Mouse (Mus musculus) stomach, embryonic 15.5 days (tissue): ENCODE measurements around the gene Cd9. TPM values are rescaled to one million over a fixed set of nuclear protein-coding genes. Genes with fewer than 3 reads are reported as not detected.

Experiments
- ATAC-seq: fragments of 200-750 bp; cut with Nextera tagmentation; 2 replicates; pipeline ENCODE4 v1.8.0; 2017; ENCODE audit warnings: low read depth, moderate number of reproducible peaks, moderate TSS enrichment; ENCODE audit not compliant: insufficient read depth, low FRiP score
- H3K27ac ChIP-seq: fragments of 300-500 bp; sonication (generic); 2 replicates; pipeline ENCODE4 v1.5.1; 2015; ENCODE audit warnings: mild to moderate bottlenecking, inconsistent platforms
- H3K27me3 ChIP-seq: fragments of 300-500 bp; sonication (generic); replicated peaks from 2 replicates; pipeline ENCODE4 v1.6.1; 2015; ENCODE audit warnings: inconsistent platforms
- H3K36me3 ChIP-seq: fragments of 300-500 bp; sonication (generic); 2 replicates; pipeline ENCODE4 v1.6.1; 2015; ENCODE audit warnings: inconsistent platforms
- H3K4me1 ChIP-seq: fragments of 300-500 bp; sonication (generic); 2 replicates; pipeline ENCODE4 v1.6.1; 2015; ENCODE audit warnings: inconsistent platforms
- H3K4me2 ChIP-seq: fragments of 300-500 bp; sonication (generic); 2 replicates; pipeline ENCODE4 v1.6.1; 2015; ENCODE audit warnings: mild to moderate bottlenecking, inconsistent platforms
- H3K4me3 ChIP-seq: fragments of 300-500 bp; sonication (generic); replicated peaks from 2 replicates; pipeline ENCODE4 v1.5.1; 2015; ENCODE audit warnings: inconsistent platforms
- H3K9ac ChIP-seq: fragments of 300-500 bp; sonication (generic); 2 replicates; pipeline ENCODE4 v1.6.1; 2015; ENCODE audit warnings: inconsistent platforms
- H3K9me3 ChIP-seq: fragments of 300-500 bp; sonication (generic); 2 replicates; pipeline ENCODE4 v1.6.1; 2016; ENCODE audit warnings: inconsistent platforms
- WGBS: fragments of 180-500 bp; shearing (Covaris S2); methylation state at CpG from one replicate; pipeline ENCODE4 v1.1.7; 2015; 5-methylcytosine and 5-hydroxymethylcytosine counted together
- polyA plus RNA-seq: library from polyadenylated mRNA; unstranded; fragments of >200 nt; fragmentation: Nextera tagmentation; extraction: Ambion mirVana; gene quantifications from 2 replicates; pipeline ENCODE4 v1.2.1, GENCODE M21; 2015

The Cd9 gene
- polyA plus RNA-seq, 1 experiment from 2014 or later: 317 TPM

DNA sequence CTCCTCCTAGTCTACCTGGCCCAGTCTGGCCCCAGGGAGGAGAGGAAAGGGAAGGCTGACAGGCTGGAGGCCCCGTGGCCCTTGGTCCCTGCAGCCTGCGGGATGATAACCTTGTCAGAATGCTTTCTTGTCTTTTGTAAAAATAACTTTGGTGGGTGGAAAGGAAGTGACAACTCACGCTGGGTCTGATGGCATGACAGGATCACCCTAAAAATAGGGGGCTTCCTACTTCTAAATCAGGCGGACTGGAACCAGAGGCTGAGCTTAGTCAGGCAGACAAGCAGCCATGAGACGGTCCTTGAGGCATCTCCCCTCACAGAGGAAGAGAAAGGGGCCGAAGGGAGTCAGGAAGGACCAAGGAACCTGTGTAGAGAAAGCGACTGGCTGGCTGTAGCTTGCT is 23.3 kb downstream of the Cd9 start:
- Histone ChIP-seq H3K27ac (no peak overlapping the region), H3K9me3 (no peaks in the 10 kb centered on the region), H3K9ac (no peak overlapping the region), H3K4me1 (peaks cover 24% of the 10 kb centered on the region), H3K4me3 (no peak overlapping the region), H3K36me3 (0 out of 2 replicates have a peak, but pooled peaks cover 5% of the 10 kb centered on the region), H3K27me3 (no peaks in the 10 kb centered on the region), H3K4me2 (no peak overlapping the region)
- WGBS: 70% methylated on average over 7 of the region's 7 CpGs
- no peak for ATAC-seq

DNA sequence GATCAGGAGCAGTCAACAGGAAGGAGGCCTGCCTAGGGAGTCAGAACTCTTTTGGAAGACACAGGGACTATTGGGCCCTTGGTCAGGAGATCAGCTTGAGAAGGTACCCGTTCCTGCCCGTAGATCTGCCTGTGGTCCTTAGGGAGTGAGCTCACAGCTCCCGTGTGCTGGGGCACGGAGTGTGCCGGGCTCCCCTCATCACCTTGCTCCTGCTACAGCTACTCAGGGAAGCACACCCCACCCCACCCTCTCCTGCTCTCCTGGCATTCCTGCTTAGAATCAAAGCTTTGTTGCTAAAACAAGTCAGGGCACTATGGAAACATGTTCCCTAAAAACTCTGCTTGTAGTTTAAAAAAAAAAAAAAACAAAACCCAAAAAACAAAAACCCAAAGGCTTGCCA is 24.0 kb downstream of the Cd9 start:
- H3K4me3 ChIP-seq: no peak overlapping the region
- 89% methylated on average over 5 of the region's 5 CpGs for WGBS
- ATAC-seq: no peak

DNA sequence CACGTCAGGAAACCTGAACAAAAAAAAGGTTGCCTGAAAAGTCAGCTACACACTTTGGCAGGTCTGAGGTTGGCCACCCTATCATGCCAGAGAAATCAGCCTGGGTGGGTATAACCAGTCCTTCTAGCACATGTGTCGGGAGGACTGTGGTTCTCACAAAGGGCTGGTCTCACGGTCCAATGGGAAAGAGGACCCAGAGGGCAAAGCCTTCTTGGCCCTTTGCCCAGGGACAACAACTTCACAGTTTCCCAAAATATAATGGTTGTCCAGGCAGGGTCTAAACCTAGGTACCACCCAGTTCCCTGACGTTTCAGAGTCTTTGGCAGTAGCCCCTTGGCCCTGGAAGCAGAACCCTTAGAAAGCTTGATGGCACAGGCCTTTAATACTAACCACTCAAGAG is 25.4 kb downstream of the Cd9 start:
- H3K9me3 ChIP-seq: no peaks in the 10 kb centered on the region
- no peak overlapping the region for H3K4me3 ChIP-seq
- WGBS: 68% methylated on average over 4 of the region's 4 CpGs
- H3K27ac ChIP-seq: peak overlapping the region; percentile 79
- no peak overlapping the region for H3K9ac ChIP-seq
- H3K4me1 ChIP-seq: peaks cover 20% of the 10 kb centered on the region
- 0 out of 2 replicates have a peak, but pooled peaks cover 5% of the 10 kb centered on the region for H3K36me3 ChIP-seq
- no peaks in the 10 kb centered on the region for H3K27me3 ChIP-seq
- ATAC-seq: no peak
- no peak overlapping the region for H3K4me2 ChIP-seq

More for the DNA sequence above, 24.0 kb downstream of the Cd9 start:
- Histone ChIP-seq H3K36me3 (0 out of 2 replicates have a peak, but pooled peaks cover 5% of the 10 kb centered on the region), H3K4me2 (no peak overlapping the region), H3K9ac (no peak overlapping the region), H3K27ac (no peak overlapping the region), H3K9me3 (no peaks in the 10 kb centered on the region), H3K4me1 (peaks cover 24% of the 10 kb centered on the region), H3K27me3 (no peaks in the 10 kb centered on the region)

DNA sequence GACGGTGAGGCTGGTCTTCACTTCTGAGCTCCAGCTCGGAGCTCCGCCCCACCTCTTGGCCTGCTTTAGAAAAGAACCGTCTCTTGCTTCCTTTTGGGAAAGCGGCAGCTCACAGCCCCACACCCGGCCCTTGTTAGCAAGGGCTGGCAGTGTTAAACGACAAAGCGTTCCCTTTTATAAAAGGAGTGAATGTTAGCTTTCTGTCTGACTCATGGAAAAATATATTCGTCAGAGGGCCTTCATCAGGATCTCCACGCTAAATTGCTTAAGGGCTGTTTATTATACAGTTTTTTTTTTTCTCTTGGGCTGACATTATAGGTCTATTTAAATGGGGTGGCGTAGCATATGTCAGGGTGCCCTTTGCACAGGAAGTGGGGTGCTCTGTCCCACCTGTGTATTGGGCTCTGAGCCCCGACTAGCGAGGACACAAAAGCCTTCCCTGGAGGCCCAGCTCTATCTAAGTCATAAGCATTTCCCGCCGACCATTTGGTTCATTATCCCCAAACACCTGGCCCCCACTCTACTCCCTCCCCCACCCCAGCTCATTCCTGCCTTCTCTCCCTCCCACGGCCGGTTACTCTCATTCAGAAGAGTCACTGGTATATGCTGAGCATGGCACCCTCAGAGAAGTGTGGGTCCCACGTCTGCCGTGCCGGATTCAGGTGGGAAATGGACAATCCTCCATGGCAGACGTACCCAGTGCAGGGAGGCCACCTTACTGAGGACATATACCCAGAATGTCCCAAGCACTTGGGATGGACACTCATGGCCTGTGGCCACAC is 26.2 kb downstream of the Cd9 start:
- Histone ChIP-seq H3K27me3 (no peaks in the 10 kb centered on the region), H3K9me3 (no peaks in the 10 kb centered on the region), H3K9ac (no peak overlapping the region), H3K4me1 (peaks cover 20% of the 10 kb centered on the region), H3K4me2 (no peak overlapping the region), H3K4me3 (no peak overlapping the region), H3K36me3 (0 out of 2 replicates have a peak, but pooled peaks cover 5% of the 10 kb centered on the region), H3K27ac (peak overlapping the region; percentile 79)
- WGBS: 50% methylated on average over 21 of the region's 21 CpGs
- no peak for ATAC-seq

DNA sequence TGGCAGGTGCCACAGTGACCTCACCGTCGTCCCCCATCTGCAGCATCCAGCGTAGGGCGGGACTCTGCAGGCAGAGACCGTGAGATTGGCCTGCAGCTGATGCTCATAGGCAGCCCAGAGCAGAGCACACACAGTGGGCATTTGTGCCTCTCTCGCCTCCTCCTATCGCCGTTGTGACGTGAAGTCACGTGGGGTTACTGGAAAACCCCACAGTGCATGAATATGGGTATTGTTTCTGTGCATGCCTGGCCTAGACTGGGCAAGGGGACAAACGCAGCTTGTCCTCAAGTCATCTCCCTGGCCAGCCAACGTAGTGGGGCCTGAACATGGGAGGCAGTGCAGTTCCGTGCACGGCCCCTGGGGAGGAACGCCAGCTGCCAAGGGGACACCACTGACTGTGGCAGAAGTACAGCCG is 27.3 kb downstream of the Cd9 start:
- no peaks in the 10 kb centered on the region for H3K9me3 ChIP-seq
- H3K27ac ChIP-seq: peak overlapping the region; percentile 79
- 74% methylated on average over 16 of the region's 16 CpGs for WGBS
- no peak overlapping the region for H3K4me3 ChIP-seq
- peak; percentile 80 for ATAC-seq
- H3K36me3 ChIP-seq: 0 out of 2 replicates have a peak, but pooled peaks cover 5% of the 10 kb centered on the region
- no peaks in the 10 kb centered on the region for H3K27me3 ChIP-seq
- H3K4me2 ChIP-seq: no peak overlapping the region
- H3K4me1 ChIP-seq: peaks cover 20% of the 10 kb centered on the region
- no peak overlapping the region for H3K9ac ChIP-seq

DNA sequence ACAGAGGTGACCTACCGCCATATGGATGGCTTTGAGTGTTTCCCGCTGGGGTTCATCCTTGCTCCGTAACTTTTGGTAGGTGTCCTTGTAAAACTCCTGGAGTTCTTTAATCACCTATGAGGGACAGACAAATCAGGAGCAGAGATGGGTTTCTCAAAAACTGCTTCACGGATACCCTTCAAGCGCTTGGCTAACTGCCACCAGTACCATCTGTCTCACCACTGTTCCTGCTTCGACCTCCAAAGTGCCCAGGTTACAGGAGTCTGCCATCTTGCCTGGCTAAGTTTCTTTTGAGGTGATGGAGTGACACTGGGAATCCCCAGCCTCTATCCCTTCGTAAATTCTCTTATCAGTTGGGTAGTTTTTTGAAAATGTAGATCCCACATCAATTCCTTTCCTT is 32.3 kb downstream of the Cd9 start:
- Histone ChIP-seq H3K9me3 (no peaks in the 10 kb centered on the region), H3K36me3 (peaks cover 7% of the 10 kb centered on the region; the same call in 1 of the 2 replicates), H3K9ac (no peak overlapping the region), H3K27ac (no peak overlapping the region), H3K4me2 (no peak overlapping the region), H3K27me3 (no peaks in the 10 kb centered on the region), H3K4me3 (no peak overlapping the region), H3K4me1 (no peaks in the 10 kb centered on the region)
- WGBS: 86% methylated on average over 7 of the region's 7 CpGs
- no peak for ATAC-seq

DNA sequence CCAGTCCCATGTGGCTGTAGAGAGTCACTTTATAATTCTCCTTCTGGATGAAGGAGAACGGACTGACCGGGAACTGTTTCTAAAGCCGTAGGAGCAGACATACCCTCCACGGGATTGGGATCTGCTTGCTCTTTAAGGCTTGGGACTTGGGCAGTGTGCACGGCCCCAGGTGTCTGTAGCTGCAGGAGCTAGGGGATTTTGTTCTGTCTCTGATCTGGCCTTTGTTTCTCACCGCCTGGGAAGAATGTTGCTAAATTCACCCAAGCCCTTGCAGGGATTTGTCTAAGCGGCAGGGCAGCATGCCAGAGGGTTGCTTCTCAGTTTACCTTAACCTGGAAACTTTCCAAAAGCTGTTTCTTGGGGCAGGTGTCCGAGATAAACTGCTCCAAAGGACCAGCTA is 32.8 kb downstream of the Cd9 start:
- no peak overlapping the region for H3K27ac ChIP-seq
- H3K4me3 ChIP-seq: no peak overlapping the region
- no peak overlapping the region for H3K9ac ChIP-seq
- no peaks in the 10 kb centered on the region for H3K4me1 ChIP-seq
- 56% methylated on average over 8 of the region's 8 CpGs for WGBS
- no peak for ATAC-seq
- no peak overlapping the region for H3K4me2 ChIP-seq
- peaks cover 7% of the 10 kb centered on the region; the same call in 1 of the 2 replicates for H3K36me3 ChIP-seq
- no peaks in the 10 kb centered on the region for H3K9me3 ChIP-seq
- no peaks in the 10 kb centered on the region for H3K27me3 ChIP-seq

DNA sequence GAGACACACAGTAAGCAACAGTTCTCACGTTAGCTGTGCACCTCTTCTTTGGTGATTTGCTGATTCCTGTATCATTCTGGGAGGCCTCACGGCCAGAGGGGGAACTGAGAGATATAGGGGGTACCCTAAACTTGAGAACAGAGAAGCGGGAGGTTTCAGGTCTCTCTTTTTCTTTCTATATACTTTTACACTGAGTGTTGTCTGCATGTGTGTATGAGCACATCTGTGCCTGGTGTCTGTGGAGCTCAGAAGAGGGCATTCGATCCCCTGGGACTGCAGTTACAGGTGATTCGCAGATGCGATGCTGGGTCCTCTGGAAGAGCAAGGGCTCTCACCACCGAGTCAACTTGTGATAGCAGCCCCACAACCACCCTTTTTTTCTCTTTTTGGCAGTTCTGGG is 33.3 kb downstream of the Cd9 start:
- no peak for ATAC-seq
- 87% methylated on average over 7 of the region's 7 CpGs for WGBS

DNA sequence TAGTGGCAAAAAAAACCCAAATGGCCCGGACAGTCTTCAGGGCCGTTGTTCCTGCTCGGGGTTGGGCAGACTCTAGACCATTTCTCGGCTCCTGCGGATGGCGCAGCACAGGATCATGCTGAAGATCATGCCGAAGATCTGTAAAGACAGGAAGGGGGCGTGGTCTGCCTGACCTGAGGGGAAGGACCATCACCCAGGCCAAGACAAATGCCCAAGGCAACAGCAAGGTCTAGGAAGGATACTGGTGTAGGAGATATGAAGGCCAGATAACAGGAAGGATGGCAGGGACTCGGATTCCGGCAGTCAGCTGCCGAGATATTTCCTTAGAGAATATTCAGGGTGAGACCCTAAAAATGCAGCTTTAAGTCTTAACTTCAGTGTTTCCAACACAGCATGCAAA is 34.0 kb downstream of the Cd9 start:
- peaks cover 7% of the 10 kb centered on the region; the same call in 1 of the 2 replicates for H3K36me3 ChIP-seq
- no peak overlapping the region for H3K4me2 ChIP-seq
- no peak overlapping the region for H3K9ac ChIP-seq
- no peak overlapping the region for H3K27ac ChIP-seq
- 80% methylated on average over 11 of the region's 11 CpGs for WGBS
- no peak for ATAC-seq
- peaks cover 5% of the 10 kb centered on the region; the same call in 1 of the 2 replicates for H3K4me1 ChIP-seq
- H3K4me3 ChIP-seq: no peak overlapping the region
- H3K9me3 ChIP-seq: no peaks in the 10 kb centered on the region
- H3K27me3 ChIP-seq: no peaks in the 10 kb centered on the region

More for the DNA sequence above, 33.3 kb downstream of the Cd9 start:
- no peak overlapping the region for H3K9ac ChIP-seq
- no peaks in the 10 kb centered on the region for H3K9me3 ChIP-seq
- H3K4me3 ChIP-seq: no peak overlapping the region
- no peak overlapping the region for H3K27ac ChIP-seq
- no peaks in the 10 kb centered on the region for H3K27me3 ChIP-seq
- no peak overlapping the region for H3K4me2 ChIP-seq
- 0 out of 2 replicates have a peak, but pooled peaks cover under 1% of the 10 kb centered on the region for H3K4me1 ChIP-seq
- peaks cover 7% of the 10 kb centered on the region; the same call in 1 of the 2 replicates for H3K36me3 ChIP-seq

DNA sequence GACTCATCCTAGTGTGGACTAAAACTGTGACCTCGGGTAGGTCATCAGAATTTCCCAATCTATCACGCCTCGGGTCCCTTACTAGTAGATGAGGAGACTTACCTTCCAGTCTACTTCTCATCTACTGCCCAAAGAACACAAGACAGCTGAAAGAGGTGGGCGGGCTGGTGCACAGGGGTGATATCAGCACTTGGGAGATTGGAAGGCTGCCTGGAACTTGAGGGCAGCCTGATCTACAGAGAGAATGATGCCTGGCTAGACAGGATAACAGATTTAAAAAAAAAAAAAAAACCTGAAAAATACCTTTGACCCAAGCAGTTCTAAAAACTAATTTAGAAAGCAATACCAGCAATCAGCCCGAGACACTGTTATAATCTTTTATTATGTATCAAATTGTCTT is 34.7 kb downstream of the Cd9 start:
- H3K4me2 ChIP-seq: no peak overlapping the region
- H3K9me3 ChIP-seq: no peaks in the 10 kb centered on the region
- H3K27ac ChIP-seq: no peak overlapping the region
- ATAC-seq: no peak
- H3K4me1 ChIP-seq: peaks cover 5% of the 10 kb centered on the region; the same call in 1 of the 2 replicates
- H3K9ac ChIP-seq: no peak overlapping the region
- 90% methylated on average over 5 of the region's 5 CpGs for WGBS
- no peaks in the 10 kb centered on the region for H3K27me3 ChIP-seq
- H3K4me3 ChIP-seq: no peak overlapping the region
- peaks cover 7% of the 10 kb centered on the region; the same call in 1 of the 2 replicates for H3K36me3 ChIP-seq

DNA sequence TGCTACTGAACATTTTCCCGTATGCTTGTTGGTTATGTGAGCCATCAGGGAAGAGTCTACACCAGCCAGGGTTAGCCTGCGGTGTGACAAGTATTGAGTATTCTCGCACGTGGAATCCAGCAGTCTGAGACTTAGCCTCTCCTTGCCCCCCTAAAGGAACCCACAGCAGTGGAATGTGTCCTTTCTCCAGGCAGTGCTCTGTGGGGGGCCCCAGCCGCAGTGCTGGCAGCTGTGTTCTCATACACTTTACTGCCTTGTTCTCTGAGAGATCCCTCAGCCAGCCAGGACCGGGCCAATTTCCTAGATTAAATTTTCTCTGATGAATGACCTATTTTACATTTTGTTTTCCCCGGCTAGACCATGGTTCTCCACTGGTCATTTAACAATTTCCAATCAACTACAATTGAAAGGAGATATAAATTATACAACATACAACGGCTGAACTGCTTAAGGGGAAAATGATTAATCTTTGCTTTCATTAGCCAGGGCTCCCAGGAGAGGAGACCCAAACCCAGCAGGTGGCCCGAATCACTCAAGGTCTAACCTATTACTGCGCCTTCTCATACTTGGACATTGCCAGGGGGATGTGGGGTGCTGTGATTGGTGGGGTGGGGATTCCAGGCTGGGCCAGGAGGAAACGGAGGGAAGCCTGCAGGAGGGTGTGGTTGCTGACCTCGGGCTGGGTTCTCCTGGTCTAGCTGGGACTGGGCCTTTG is 38.6 kb downstream of the Cd9 start:
- no peak overlapping the region for H3K4me3 ChIP-seq
- H3K4me1 ChIP-seq: peaks cover 5% of the 10 kb centered on the region; the same call in 1 of the 2 replicates
- H3K9ac ChIP-seq: no peak overlapping the region
- 33% methylated on average over 12 of the region's 12 CpGs for WGBS
- H3K4me2 ChIP-seq: no peak overlapping the region
- peak; percentile 55 for ATAC-seq
- H3K36me3 ChIP-seq: peaks cover 7% of the 10 kb centered on the region; the same call in 1 of the 2 replicates
- H3K27me3 ChIP-seq: no peaks in the 10 kb centered on the region
- peak overlapping the region; percentile 22; the same call in 1 of the 2 replicates for H3K27ac ChIP-seq
- H3K9me3 ChIP-seq: no peaks in the 10 kb centered on the region

DNA sequence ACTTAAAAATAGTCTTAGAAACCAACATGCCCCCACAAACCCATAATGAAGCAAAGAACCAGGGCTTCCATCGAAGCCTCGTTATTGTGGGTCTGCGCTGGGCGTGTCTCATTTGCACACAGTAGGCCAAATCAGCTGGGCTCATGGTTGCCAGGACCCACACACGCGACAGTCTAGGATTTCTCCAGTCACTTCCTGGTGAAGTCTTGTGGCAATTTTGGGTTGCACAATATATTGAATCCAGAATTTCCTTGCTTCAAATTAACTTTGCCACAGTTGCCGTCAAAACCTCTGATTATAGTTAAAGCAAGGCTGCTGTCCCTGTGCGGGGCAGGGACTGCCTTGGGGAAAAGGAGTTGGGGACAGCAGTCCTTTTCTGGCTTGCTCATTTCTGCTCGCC is 39.9 kb downstream of the Cd9 start:
- no peak overlapping the region for H3K4me2 ChIP-seq
- no peak overlapping the region for H3K9ac ChIP-seq
- no peaks in the 10 kb centered on the region for H3K9me3 ChIP-seq
- peaks cover 5% of the 10 kb centered on the region; the same call in 1 of the 2 replicates for H3K36me3 ChIP-seq
- WGBS: 82% methylated on average over 9 of the region's 9 CpGs
- H3K4me1 ChIP-seq: peaks cover 5% of the 10 kb centered on the region; the same call in 1 of the 2 replicates
- no peak overlapping the region for H3K27ac ChIP-seq
- no peak overlapping the region for H3K4me3 ChIP-seq
- ATAC-seq: no peak
- no peaks in the 10 kb centered on the region for H3K27me3 ChIP-seq
